Mouse (Mus musculus): ENCODE measurements around the gene Slc31a1.

Gene Slc31a1

DNA sequence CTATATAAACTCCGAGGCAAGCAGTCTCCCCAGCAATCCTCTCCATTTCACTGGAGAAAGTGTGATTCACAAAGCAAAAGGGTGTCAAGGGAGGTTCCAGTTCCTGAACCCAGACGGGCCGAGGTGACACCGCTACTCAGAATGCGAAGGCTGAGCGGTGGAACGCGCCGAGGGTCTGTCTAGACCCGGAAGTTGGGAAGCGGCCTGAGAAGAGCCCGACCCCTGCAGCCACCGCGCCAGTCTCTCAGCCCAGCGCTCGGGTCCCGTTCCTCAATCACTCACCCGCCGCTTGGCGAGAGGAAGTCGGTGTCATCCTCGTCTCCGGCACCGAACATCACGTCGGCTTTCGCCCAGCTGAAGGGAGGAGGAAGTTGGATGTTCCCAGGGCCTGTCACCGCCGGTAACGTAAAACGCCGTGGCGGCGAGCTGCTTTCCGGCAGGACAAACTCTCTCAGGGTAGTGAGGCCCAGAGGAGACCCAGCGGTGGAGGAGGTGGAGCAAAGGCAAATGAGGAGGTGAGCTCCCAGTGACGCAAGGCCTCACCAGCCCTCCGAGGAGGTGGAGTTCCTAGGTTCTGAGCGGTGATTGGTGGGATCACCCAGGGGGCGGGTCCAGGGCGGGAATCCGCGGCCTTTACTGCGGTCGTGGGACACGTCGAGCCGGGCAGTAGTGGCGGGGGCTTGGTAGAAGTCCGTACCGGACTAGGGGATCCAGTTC lies at the start of gene Slc31a1, which contains the start of gene Fkbp15:
Gene Slc31a1, plus strand, starts transcription at position 640 of the 717 bp plus-strand sequence.
Gene Fkbp15, minus strand, starts transcription at position 461 of the 717 bp plus-strand sequence.
- peak; percentile 98 for DNase-seq (ENCODE audit: low read depth, low spot score)

- no peak for DNase-seq (ENCODE audit: low read depth, low spot score)
These were observed 47.7 kb upstream of the Slc31a1 start for GRCm38 (mm10) chr4:62312821-62313220.

GRCm38 (mm10) chr4:62313641-62314211 lies 46.8 kb upstream of the Slc31a1 start:
- no peak for DNase-seq (ENCODE audit: low read depth, low spot score)

- DNase-seq (ENCODE audit: low read depth, low spot score) = no peak
These were observed 46.0 kb upstream of the Slc31a1 start for GRCm38 (mm10) chr4:62314516-62314915.

GRCm38 (mm10) chr4:62316456-62316855 lies 44.1 kb upstream of the Slc31a1 start:
- DNase-seq (ENCODE audit: low read depth, low spot score) = no peak

DNA sequence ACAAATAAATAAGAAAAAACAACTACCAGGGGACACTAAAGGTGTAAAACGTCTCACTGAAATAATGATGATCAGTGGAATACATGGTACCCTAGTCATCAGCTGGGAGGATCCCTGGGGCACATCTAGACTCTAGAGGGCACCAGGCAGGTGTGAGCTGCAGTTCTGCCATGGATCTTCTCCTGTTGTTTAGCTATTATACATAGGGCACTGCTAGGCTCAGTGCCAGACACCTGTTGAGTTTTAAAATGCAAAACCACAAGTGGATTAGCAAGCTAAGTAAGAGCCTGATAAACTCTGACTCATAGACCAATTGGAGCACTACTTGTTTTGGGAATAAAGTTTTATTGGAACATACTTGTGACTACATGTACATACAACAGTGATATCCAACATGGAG lies 42.2 kb upstream of the Slc31a1 start:
- no peak for DNase-seq (ENCODE audit: low read depth, low spot score)

GRCm38 (mm10) chr4:62322684-62323083 lies 37.8 kb upstream of the Slc31a1 start:
- DNase-seq (ENCODE audit: low read depth, low spot score) = no peak

GRCm38 (mm10) chr4:62326111-62326510 lies 34.4 kb upstream of the Slc31a1 start:
- no peak for DNase-seq (ENCODE audit: low read depth, low spot score)

- no peak for DNase-seq (ENCODE audit: low read depth, low spot score)
These were observed 31.4 kb upstream of the Slc31a1 start for GRCm38 (mm10) chr4:62328941-62329660.

GRCm38 (mm10) chr4:62331977-62332376 lies 28.6 kb upstream of the Slc31a1 start:
- no peak for DNase-seq (ENCODE audit: low read depth, low spot score)

GRCm38 (mm10) chr4:62338536-62338935 lies 22.0 kb upstream of the Slc31a1 start:
- DNase-seq (ENCODE audit: low read depth, low spot score) = no peak

DNA sequence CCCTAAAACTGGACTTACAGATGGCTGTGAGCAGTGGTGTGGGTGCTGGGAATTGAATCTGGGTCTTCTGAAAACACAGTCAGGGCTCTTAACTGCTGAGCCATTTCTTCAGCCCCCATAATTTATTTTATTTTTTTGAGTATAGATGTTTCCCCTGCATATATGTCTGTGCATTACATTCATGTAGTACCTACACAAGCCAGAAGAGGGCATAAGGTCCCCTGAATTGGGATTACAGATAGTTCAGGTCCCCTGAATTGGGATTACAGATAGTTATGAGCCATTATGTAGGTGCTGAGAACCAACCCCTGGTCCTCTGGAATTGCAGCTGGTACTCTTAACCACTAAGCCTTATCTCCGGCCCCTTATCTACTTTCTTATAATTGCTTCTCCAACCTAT lies 16.5 kb upstream of the Slc31a1 start:
- no peak for DNase-seq (ENCODE audit: low read depth, low spot score)

GRCm38 (mm10) chr4:62345827-62346226 lies 14.7 kb upstream of the Slc31a1 start:
- DNase-seq (ENCODE audit: low read depth, low spot score) = no peak

- DNase-seq (ENCODE audit: low read depth, low spot score) = no peak
These were observed 12.8 kb upstream of the Slc31a1 start for GRCm38 (mm10) chr4:62347605-62348328.

DNA sequence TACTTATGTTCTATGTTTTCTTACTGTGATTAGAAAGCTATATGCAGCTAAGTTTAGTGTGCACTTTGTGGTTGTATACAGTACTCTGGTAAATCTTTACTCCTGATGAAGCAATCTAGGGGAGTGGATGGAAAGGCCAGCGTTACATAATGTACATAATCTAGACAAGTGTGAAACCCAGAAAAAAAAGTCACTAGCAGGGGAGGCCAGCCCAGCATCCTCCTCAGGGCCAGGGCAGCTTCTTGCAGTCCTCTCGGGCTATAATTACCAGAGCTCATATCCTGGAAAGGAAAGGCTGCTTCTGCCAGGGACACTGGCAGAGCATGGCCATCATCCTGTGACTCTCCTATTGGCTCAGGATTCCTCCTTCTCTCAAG lies 12.2 kb upstream of the Slc31a1 start:
- DNase-seq (ENCODE audit: low read depth, low spot score) = no peak

- no peak for DNase-seq (ENCODE audit: low read depth, low spot score)
These were observed 11.2 kb upstream of the Slc31a1 start for GRCm38 (mm10) chr4:62349371-62349770.

DNA sequence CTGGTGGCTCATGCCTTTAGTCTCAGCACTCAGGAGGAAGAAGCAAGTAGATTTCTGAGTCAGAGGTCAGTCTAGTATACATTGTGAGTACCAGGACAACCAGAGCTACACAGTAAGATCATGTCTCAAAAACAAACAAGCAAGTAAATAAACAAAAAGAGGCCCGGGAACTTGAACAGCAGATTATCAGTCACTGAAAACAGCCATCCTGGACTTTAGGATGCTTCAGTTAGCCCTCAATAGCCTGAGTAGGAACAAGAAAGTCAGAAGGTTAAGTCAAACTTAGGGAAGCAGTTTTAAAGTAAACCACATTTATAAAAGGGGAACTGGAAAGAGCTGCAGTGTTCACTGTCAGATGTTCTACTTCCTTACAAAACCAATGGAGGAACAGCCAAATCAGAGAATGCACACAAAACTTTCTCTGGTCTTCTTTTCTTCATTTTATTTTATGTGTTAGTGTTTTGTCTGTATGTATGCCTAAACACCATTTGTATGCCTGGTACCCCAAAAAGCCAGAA lies 2.8 kb upstream of the Slc31a1 start:
- DNase-seq (ENCODE audit: low read depth, low spot score) = no peak

- DNase-seq (ENCODE audit: low read depth, low spot score) = no peak
These were observed 1.2 kb upstream of the Slc31a1 start for GRCm38 (mm10) chr4:62359256-62359775.

- DNase-seq (ENCODE audit: low read depth, low spot score) = no peak
These were observed 403 bp downstream of the Slc31a1 start for GRCm38 (mm10) chr4:62360805-62361455.

DNA sequence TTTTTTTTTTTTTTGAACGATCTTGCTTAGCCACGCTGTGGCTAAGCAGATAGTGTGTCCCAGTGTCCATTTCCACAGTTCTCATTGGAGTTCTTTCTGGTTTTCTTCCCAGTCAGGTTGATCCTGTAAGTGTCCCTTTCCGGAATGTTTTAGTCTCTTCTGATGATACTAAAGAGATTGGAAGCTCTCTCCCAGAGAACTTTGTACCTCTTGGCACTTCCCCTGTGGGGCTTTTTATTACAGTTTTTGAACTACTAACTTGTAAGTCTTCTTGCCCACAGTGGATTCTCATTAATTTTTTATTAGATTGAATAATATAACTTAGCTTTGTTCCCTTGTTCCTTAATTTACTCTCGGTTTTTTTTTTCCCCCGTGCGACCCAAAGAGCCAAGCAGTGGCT lies 1.0 kb downstream of the Slc31a1 start:
- DNase-seq (ENCODE audit: low read depth, low spot score) = no peak

GRCm38 (mm10) chr4:62361997-62362396 lies 1.5 kb downstream of the Slc31a1 start:
- DNase-seq (ENCODE audit: low read depth, low spot score) = no peak
